Mouse (Mus musculus) CH12.LX (cell line): ENCODE data around the gene Senp1. TPM values are rescaled to one million over a fixed set of nuclear protein-coding genes. Genes with fewer than 3 reads are reported as not detected.

ENCODE experiments used
- DNase-seq: peaks from one replicate; pipeline ENCODE4 v3.0.0-alpha.2; 2013; ENCODE audit errors: extremely low read depth
- H3K27ac ChIP-seq: 2 replicates; pipeline ENCODE4 v1.5.1; 2012; ENCODE audit warnings: low read depth, mild to moderate bottlenecking, control low read depth, moderate library complexity; ENCODE audit not compliant: insufficient read depth
- H3K27me3 ChIP-seq: replicated peaks from 2 replicates; pipeline ENCODE3; 2012; ENCODE audit warnings: inconsistent platforms
- H3K36me3 ChIP-seq, 2 experiments: replicated peaks in 1 of 2; 2 replicates each; pipeline versions ENCODE3 to v1.6.1; 2012; ENCODE audit warnings: inconsistent platforms in 1 of 2, low read length in 1 of 2, mild to moderate bottlenecking in 1 of 2, mixed read lengths in 1 of 2, moderate library complexity in 1 of 2; ENCODE audit not compliant: control insufficient read depth in 1 of 2, insufficient read depth in 1 of 2
- H3K4me1 ChIP-seq, 2 experiments: 2 replicates each; pipeline ENCODE4 v1.6.1; 2012; ENCODE audit warnings: inconsistent platforms in 1 of 2, moderate library complexity in 1 of 2; ENCODE audit not compliant: insufficient read depth in 2 of 2, control insufficient read depth in 1 of 2
- H3K4me2 ChIP-seq: 2 replicates; pipeline ENCODE4 v1.6.1; 2012; ENCODE audit warnings: low read depth, mild to moderate bottlenecking, control low read depth; ENCODE audit not compliant: poor library complexity, insufficient read depth, severe bottlenecking
- H3K4me3 ChIP-seq, 3 experiments: fragments of 150-350 bp in 1 of 3; sonication (generic) in 1 of 3; replicated peaks in 1 of 3; 2 replicates each; pipeline versions ENCODE3 to v1.5.1; 2011 to 2012; ENCODE audit warnings: low read depth in 2 of 3, low read length in 2 of 3, mild to moderate bottlenecking in 2 of 3, moderate library complexity in 2 of 3, control low read depth in 1 of 3, improper control_type of control experiment in 1 of 3, inconsistent platforms in 1 of 3, mixed read lengths in 1 of 3; ENCODE audit not compliant: poor library complexity in 1 of 3
- H3K79me2 ChIP-seq: replicated peaks from 2 replicates; pipeline ENCODE4 v1.6.1; 2012; ENCODE audit warnings: mild to moderate bottlenecking, moderate library complexity; ENCODE audit not compliant: control insufficient read depth, poor library complexity, insufficient read depth, severe bottlenecking; ENCODE audit errors: extremely low read depth
- H3K9ac ChIP-seq: 2 replicates; pipeline ENCODE4 v1.6.1; 2012; ENCODE audit warnings: low read depth, mild to moderate bottlenecking, control low read depth, moderate library complexity; ENCODE audit not compliant: insufficient read depth
- H3K9me3 ChIP-seq: replicated peaks from 2 replicates; pipeline ENCODE3; 2012; ENCODE audit warnings: low read length, inconsistent platforms, mixed read lengths
- BHLHE40 ChIP-seq: IDR thresholded peaks from 2 replicates; pipeline ENCODE4 v1.6.1; 2011; ENCODE audit warnings: mild to moderate bottlenecking, low read depth, low read length, improper control_type of control experiment
- CTCF ChIP-seq, 2 experiments: IDR thresholded peaks in 1 of 2; conservative IDR thresholded peaks in 1 of 2; 2 replicates each; pipeline ENCODE4 v1.5.1; 2011 to 2012; ENCODE audit warnings: low read depth in 2 of 2, low read length in 2 of 2, improper control_type of control experiment in 1 of 2, inconsistent platforms in 1 of 2, mild to moderate bottlenecking in 1 of 2, moderate library complexity in 1 of 2
- ELF1 ChIP-seq: IDR thresholded peaks from 2 replicates; pipeline ENCODE4 v1.6.1; 2014; ENCODE audit warnings: low read depth, mild to moderate bottlenecking, inconsistent platforms, low read length, improper control_type of control experiment
- EP300 ChIP-seq: IDR thresholded peaks from 2 replicates; pipeline ENCODE4 v1.6.1; 2011; ENCODE audit warnings: low read length, improper control_type of control experiment
- HCFC1 ChIP-seq: IDR thresholded peaks from 2 replicates; pipeline ENCODE4 v1.6.1; 2012; ENCODE audit warnings: low read depth, mild to moderate bottlenecking, inconsistent platforms, low read length, improper control_type of control experiment
- IRF4 ChIP-seq: IDR thresholded peaks from 2 replicates; pipeline ENCODE4 v1.6.1; 2014; ENCODE audit warnings: low read depth, mild to moderate bottlenecking, inconsistent platforms, low read length, improper control_type of control experiment
- MAX ChIP-seq: IDR thresholded peaks from 2 replicates; pipeline ENCODE4 v1.6.1; 2011; ENCODE audit warnings: low read length, improper control_type of control experiment
- MAZ ChIP-seq: IDR thresholded peaks from 2 replicates; pipeline ENCODE4 v1.6.1; 2012; ENCODE audit warnings: low read depth, mild to moderate bottlenecking, inconsistent platforms, low read length, improper control_type of control experiment, moderate library complexity
- MYC ChIP-seq: IDR thresholded peaks from 2 replicates; pipeline ENCODE4 v1.6.1; 2011; ENCODE audit warnings: low read depth, mild to moderate bottlenecking, improper control_type of control experiment, low read length
- RAD21 ChIP-seq: IDR thresholded peaks from 2 replicates; pipeline ENCODE4 v1.6.1; 2011; ENCODE audit warnings: low read depth, mild to moderate bottlenecking, low read length, improper control_type of control experiment, moderate library complexity
- RCOR1 ChIP-seq: conservative IDR thresholded peaks from 2 replicates; pipeline ENCODE4 v1.6.1; 2012; ENCODE audit warnings: low read depth, mild to moderate bottlenecking, inconsistent platforms, low read length, improper control_type of control experiment
- SIN3A ChIP-seq: IDR thresholded peaks from 2 replicates; pipeline ENCODE4 v1.6.1; 2012; ENCODE audit warnings: low read length, improper control_type of control experiment, inconsistent platforms
- SMC3 ChIP-seq: IDR thresholded peaks from 2 replicates; pipeline ENCODE4 v1.6.1; 2011; ENCODE audit warnings: low read depth, low read length, improper control_type of control experiment
- TBP ChIP-seq: conservative IDR thresholded peaks from 2 replicates; pipeline ENCODE4 v1.6.1; 2011; ENCODE audit warnings: low read depth, low read length, improper control_type of control experiment
- USF1 ChIP-seq: IDR thresholded peaks from 2 replicates; pipeline ENCODE4 v1.6.1; 2014; ENCODE audit warnings: low read depth, mild to moderate bottlenecking, inconsistent platforms, low read length, improper control_type of control experiment
- ZNF384 ChIP-seq: IDR thresholded peaks from 2 replicates; pipeline ENCODE4 v1.6.1; 2012; ENCODE audit warnings: low read depth, low read length, improper control_type of control experiment, inconsistent platforms
- dilution Hi-C: fragments of 300-500 bp; cut with MboI; formaldehyde crosslinking; loops from 2 replicates; pipeline ENCODE4 v1.14.3; 2020; ENCODE audit warnings: low sequenced_read_pairs; ENCODE audit not compliant: extremely low pct_unique_long_range_greater_than_20kb, extremely low pct_ligation_motif_present
- in situ Hi-C: fragments of 300-500 bp; cut with MboI; formaldehyde crosslinking; loops from 3 replicates; pipeline ENCODE4 v1.14.3; 2019; ENCODE audit warnings: low sequenced_read_pairs, low pct_ligation_motif_present, low pct_unique_long_range_greater_than_20kb, mixed read lengths
- polyA plus RNA-seq: library from polyadenylated mRNA; unstranded; fragments of >175 nt; gene quantifications from 2 replicates; pipeline ENCODE4 v1.2.1, GENCODE M21; 2012; ENCODE audit warnings: low read depth; ENCODE audit not compliant: insufficient read length
- total RNA-seq, 2 experiments: library from RNA; depleted of rRNA; stranded (reverse); fragments of 300-350 nt in 1 of 2; fragments of >200 nt in 1 of 2; gene quantifications; 2 replicates each; pipeline ENCODE4 v1.2.3; 2012 to 2014

Senp1 gene
- total and polyA plus RNA-seq, 3 experiments, result 14.9 to 38.5 (median 23.3) TPM

- Histone ChIP-seq H3K4me1 (peaks cover 5 to 44% of the 10 kb centered on the region in 2 experiments), H3K9ac (peak overlapping the region; percentile 99; the same call in 1 of the 2 replicates), H3K27ac (0 out of 2 replicates have a peak overlapping the region, but pooled peaks have one; percentile 4), H3K9me3 (peaks cover under 1% of the 10 kb centered on the region), H3K36me3 (peaks cover 0 to 27% of the 10 kb centered on the region in 2 experiments), H3K79me2 (peaks cover 39% of the 10 kb centered on the region), H3K27me3 (no peaks in the 10 kb centered on the region), H3K4me2 (peak overlapping the region; percentile 98), H3K4me3 (peak overlapping the region; percentile 72 to 89 (median 86))
- DNase-seq, result peak; percentile 30
- TF ChIP-seq USF1, result no peak
- dilution Hi-C loops, result no loop called here
- in situ Hi-C loops, result loop anchor here (5.0 kb wide), 1 partner anchor 60 kb away; no protein-coding TSS in a partner anchor
Measured at GRCm38 (mm10) chr15:98091841-98092240, 1.7 kb downstream of the Senp1 start.

- H3K27me3 ChIP-seq, result no peaks in the 10 kb centered on the region
- no peak overlapping the region for H3K27ac ChIP-seq
- dilution Hi-C loops, result no loop called here
- peaks cover 11 to 41% of the 10 kb centered on the region in 2 experiments for H3K36me3 ChIP-seq
- peak; percentile 35; the same call in 1 of the 2 replicates for TF ChIP-seq EP300
- peak; percentile 20; the same call in 1 of the 2 replicates for TF ChIP-seq SIN3A
- TF ChIP-seq RAD21, result peak; percentile 53
- peak; percentile 81 for TF ChIP-seq ZNF384
- 0 out of 2 replicates have a peak, but pooled peaks have one; percentile 47 for TF ChIP-seq MAZ
- TF ChIP-seq RCOR1, result no peak
- 0 out of 2 replicates have a peak, but pooled peaks have one; percentile 39 for TF ChIP-seq IRF4
- peak; percentile 10 for TF ChIP-seq HCFC1
- TF ChIP-seq ELF1, result no peak
- TF ChIP-seq SMC3, result peak; percentile 44
- peak; percentile 48 to 72; a peak in 3 of 4 replicates for TF ChIP-seq CTCF (conservative IDR thresholded peaks at IDR 0.05 in 1 of 2, IDR thresholded peaks at IDR 0.05 in 1 of 2; ENCODE audit: low read depth in 2 of 2, low read length in 2 of 2)
- no peak for TF ChIP-seq MAX
- TF ChIP-seq TBP, result 0 out of 2 replicates have a peak, but pooled peaks have one; percentile 21
- 0 out of 2 replicates have a peak, but pooled peaks have one; percentile 25 for TF ChIP-seq BHLHE40
- TF ChIP-seq MYC, result peak; percentile 89
- peak overlapping the region; percentile 89 for H3K4me2 ChIP-seq
- peaks cover 39% of the 10 kb centered on the region for H3K79me2 ChIP-seq
- H3K9ac ChIP-seq, result peak overlapping the region; percentile 50; the same call in 1 of the 2 replicates
- in situ Hi-C loops, result loop anchor here (5.0 kb wide), 1 partner anchor 63 kb away; no protein-coding TSS in a partner anchor
- no peaks in the 10 kb centered on the region for H3K9me3 ChIP-seq
- H3K4me1 ChIP-seq, result peaks cover 5 to 43% of the 10 kb centered on the region in 2 experiments
- DNase-seq, result peak; percentile 73
- H3K4me3 ChIP-seq, result peak overlapping the region in 2 of 3 experiments; percentile 1 to 26
Measured at GRCm38 (mm10) chr15:98089421-98090183, 3.9 kb downstream of the Senp1 start.
